Mouse (Mus musculus): ENCODE results near the gene Apoc3. TPM values are rescaled to one million over a fixed set of nuclear protein-coding genes. Genes with fewer than 3 reads are reported as not detected.

Gene Apoc3
- polyA plus RNA-seq, 1 experiment, result 2.6 TPM

DNA sequence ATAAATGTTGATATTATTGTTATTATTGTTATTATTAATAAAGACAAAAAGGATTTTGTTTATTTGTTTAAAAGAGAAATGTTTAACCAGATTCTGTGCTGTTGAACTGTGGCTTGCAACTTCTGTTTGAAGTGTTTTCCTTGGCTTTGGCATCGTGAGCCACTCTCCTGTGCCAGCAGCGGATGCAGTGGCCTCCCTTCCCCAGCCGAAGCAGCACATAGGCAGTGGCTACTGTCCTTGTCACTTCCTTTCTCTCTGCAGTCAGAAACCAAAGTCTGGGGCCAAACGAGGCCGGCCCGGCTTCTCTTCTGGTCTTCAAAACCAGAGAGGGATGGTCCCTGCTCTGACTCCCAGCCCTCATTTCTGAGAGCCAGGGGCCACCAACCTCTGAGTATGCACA lies 12.3 kb downstream of the Apoc3 start:
- DNase-seq, result no peak
- WGBS, result 45% methylated on average over 6 of the region's 6 CpGs
- no peak overlapping the region for H3K4me3 ChIP-seq (replicated peaks; ENCODE audit: extremely low read depth, low read depth, low read length)
- TF ChIP-seq CTCF (IDR thresholded peaks at IDR 0.05; ENCODE audit: insufficient read depth, low read length) (no peak), POLR2A (IDR thresholded peaks at IDR 0.05; ENCODE audit: borderline replicate concordance, extremely low read depth, low read depth, low read length) (no peak)
- H3K4me1 ChIP-seq (ENCODE audit: control insufficient read depth, insufficient read depth, low read length), result no peaks in the 10 kb centered on the region

DNA sequence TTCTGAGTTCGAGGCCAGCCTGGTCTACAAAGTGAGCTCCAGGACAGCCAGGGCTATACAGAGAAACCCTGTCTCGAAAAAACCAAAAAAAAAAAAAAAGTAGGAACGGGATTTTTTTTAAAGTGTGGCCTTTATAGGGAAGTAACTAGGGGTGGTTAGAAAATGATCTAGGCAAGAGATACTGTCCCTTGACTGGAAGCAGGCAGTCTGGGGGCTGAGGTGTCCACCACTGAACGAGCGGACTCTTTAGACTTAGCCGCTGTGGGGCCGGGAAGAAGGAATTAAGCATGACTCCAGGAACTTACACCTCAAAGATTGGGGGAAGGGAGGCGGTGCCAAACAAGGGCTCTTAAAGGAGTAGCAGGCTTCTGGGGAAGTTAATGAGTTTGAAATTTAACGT lies 17.3 kb downstream of the Apoc3 start:
- DNase-seq, result no peak
- Histone ChIP-seq H3K4me1 (ENCODE audit: control insufficient read depth, insufficient read depth, low read length) (no peaks in the 10 kb centered on the region; the same call in 1 of the 2 replicates), H3K4me3 (replicated peaks; ENCODE audit: extremely low read depth, low read depth, low read length) (no peak overlapping the region)
- WGBS, result 74% methylated on average over 9 of the region's 9 CpGs
- no peak for TF ChIP-seq CTCF (IDR thresholded peaks at IDR 0.05; ENCODE audit: insufficient read depth, low read length)
- no peak for TF ChIP-seq POLR2A (IDR thresholded peaks at IDR 0.05; ENCODE audit: borderline replicate concordance, extremely low read depth, low read depth, low read length)

DNA sequence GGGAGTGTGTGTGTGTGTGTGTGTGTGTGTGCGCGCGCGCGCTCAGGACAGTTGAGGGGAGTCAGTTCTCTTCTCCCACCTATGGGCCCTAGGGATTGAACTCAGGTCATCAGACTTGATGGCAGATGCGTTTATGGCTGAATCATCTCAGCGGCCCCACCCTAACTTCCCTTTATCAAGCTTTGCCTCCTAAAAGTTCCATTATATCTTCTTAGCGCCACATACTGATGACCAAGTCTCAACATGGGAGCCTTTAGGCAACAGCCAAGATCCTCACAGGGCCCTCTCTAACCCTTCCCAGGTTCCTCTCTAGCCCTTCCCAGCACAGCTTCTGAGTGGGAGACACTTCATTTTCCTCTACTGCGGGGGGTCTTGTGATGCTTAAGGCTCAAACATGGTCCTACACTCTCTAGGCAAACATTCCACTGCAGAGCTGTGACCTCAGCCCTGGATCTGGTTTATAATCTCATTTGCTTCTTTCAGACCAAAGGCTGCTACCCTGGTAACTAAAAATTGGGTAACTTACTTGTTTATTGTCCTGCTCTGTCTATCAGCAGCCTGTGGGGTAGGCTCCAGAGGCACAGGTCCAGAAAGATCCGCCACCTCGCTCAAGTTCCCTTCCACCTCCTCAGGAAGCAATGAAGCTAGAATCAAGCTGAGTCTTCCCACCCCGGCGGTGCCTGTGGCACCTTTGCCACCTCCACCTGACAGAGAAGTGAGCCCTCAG lies 18.5 kb downstream of the Apoc3 start:
- TF ChIP-seq CTCF (IDR thresholded peaks at IDR 0.05; ENCODE audit: insufficient read depth, low read length), result no peak
- no peak for TF ChIP-seq POLR2A (IDR thresholded peaks at IDR 0.05; ENCODE audit: borderline replicate concordance, extremely low read depth, low read depth, low read length)
- whole genome bisulfite sequencing, result 83% methylated on average over 13 of the region's 13 CpGs
- DNase-seq, result no peak
- Histone ChIP-seq H3K4me3 (replicated peaks; ENCODE audit: extremely low read depth, low read depth, low read length) (no peak overlapping the region), H3K4me1 (ENCODE audit: control insufficient read depth, insufficient read depth, low read length) (no peaks in the 10 kb centered on the region; the same call in 1 of the 2 replicates)

DNA sequence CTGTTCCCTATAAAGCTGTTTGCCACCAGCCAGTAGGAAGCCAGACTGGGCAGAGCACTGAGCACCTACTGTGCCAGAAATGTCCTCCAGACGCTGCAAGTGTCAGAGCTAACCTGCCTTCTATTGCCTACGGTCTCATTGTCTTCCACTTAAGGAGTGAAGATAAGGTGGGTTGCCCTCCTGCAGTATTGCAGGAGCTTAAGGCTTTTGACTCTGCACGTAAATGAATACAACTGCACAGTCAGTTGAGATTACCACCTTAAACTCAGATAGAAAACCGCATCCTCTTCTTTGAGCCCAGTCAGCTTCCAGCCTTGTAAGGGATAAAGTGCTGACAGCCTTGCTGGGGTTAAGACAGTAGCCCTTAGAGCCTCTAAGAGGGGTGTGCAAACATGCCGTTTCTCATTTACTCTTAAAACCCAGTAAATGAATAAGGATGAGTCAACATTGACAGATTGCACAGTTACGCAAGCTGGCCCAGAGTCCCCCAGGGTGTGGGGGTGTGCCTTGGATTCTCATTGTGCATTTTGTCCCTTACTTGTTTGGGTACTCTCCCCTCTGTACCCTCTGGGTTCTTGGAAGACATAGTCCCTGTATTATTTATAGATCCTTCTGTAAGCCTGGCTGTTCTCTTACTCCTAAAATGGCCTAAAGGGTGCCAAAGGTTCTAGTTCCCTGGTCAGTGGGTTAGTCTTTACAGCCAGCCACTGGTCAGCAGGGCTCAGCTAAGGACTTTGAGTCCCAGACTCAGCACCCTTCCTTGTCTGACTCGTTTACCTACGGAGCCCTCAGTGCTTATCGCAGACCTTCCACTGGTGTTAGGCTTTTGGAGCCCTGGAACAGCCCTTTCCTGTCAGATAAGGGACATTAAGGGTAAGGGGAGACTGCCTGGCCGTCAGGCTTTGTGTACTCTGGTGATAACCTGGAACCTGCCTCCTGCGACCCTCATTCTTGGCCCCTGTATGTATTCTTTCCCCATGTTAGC lies 19.8 kb downstream of the Apoc3 start:
- whole genome bisulfite sequencing, result 55% methylated on average over 11 of the region's 11 CpGs
- no peak for DNase-seq
- no peak for TF ChIP-seq CTCF (IDR thresholded peaks at IDR 0.05; ENCODE audit: insufficient read depth, low read length)
- no peak for TF ChIP-seq POLR2A (IDR thresholded peaks at IDR 0.05; ENCODE audit: borderline replicate concordance, extremely low read depth, low read depth, low read length)

DNA sequence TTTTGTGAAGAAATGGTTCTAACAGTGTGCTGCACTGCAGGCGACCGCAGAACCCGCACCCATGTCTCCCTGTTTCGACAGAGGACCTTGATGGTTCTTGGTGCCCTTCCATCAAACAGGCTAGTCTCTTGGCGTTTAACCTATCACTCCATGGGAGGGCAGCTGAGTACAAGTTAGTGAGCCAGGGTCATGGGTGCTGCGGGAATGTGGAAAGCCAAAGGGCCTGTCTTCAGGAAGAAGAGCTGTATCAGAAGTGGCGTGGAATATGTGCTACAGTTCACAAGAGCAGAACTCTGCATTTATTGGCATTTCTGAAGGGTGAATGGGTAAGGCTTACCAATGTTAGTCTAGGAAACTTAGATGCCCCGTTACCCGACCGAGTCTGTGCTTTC lies 20.5 kb downstream of the Apoc3 start:
- no peak for DNase-seq
- TF ChIP-seq POLR2A (IDR thresholded peaks at IDR 0.05; ENCODE audit: borderline replicate concordance, extremely low read depth, low read depth, low read length) (no peak), CTCF (IDR thresholded peaks at IDR 0.05; ENCODE audit: insufficient read depth, low read length) (no peak)
- H3K4me3 ChIP-seq (replicated peaks; ENCODE audit: extremely low read depth, low read depth, low read length), result no peak overlapping the region
- H3K4me1 ChIP-seq (ENCODE audit: control insufficient read depth, insufficient read depth, low read length), result no peaks in the 10 kb centered on the region; the same call in 1 of the 2 replicates
- WGBS, result 79% methylated on average over 10 of the region's 10 CpGs

More for the DNA sequence above, 19.8 kb downstream of the Apoc3 start:
- H3K4me1 ChIP-seq (ENCODE audit: control insufficient read depth, insufficient read depth, low read length), result no peaks in the 10 kb centered on the region; the same call in 1 of the 2 replicates
- H3K4me3 ChIP-seq (replicated peaks; ENCODE audit: extremely low read depth, low read depth, low read length), result no peak overlapping the region

DNA sequence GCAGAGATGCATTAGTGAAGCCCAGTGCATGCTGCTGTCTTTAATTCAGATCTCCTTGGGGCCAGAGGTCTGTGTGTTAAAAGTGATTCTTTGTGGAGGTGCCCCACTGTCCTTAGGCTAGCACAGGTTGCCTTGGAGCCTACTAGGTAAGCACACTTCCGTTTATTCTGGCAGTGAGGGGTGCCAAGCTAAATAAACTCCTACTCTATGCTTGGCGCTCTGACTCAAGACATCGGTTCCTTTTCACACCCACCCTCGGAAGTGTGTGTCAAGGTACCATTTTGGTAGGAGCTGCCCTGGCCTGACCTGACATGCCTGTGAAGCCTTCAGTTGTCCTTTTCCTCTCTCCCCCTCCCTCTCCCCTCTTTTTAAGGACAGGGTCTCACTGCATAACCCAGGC lies 21.2 kb downstream of the Apoc3 start:
- H3K4me1 ChIP-seq (ENCODE audit: control insufficient read depth, insufficient read depth, low read length), result no peaks in the 10 kb centered on the region; the same call in 1 of the 2 replicates
- no peak for TF ChIP-seq CTCF (IDR thresholded peaks at IDR 0.05; ENCODE audit: insufficient read depth, low read length)
- no peak for TF ChIP-seq POLR2A (IDR thresholded peaks at IDR 0.05; ENCODE audit: borderline replicate concordance, extremely low read depth, low read depth, low read length)
- WGBS, result 41% methylated on average over 4 of the region's 4 CpGs
- H3K4me3 ChIP-seq (replicated peaks; ENCODE audit: extremely low read depth, low read depth, low read length), result no peak overlapping the region
- no peak for DNase-seq

DNA sequence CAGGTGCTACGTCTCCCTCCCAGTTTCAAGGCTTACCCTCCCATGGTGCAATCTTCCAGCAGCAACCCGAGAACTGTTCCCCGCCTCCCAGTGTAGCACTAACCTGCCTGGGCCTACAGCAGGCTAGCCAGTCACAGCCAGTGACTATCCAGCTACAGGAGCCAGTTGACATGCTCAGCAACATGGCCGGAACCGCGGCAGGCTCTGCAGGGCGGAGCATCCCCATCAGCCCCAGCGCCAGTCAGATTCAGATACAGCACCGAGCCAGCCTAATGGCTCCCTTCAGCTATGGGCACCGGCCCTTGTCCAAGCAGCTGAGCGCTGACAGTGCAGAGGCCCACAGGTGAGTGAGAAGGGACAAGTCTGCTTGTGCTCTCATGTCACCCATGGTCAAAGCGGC lies 25.0 kb downstream of the Apoc3 start:
- no peaks in the 10 kb centered on the region; the same call in 1 of the 2 replicates for H3K4me1 ChIP-seq (ENCODE audit: control insufficient read depth, insufficient read depth, low read length)
- TF ChIP-seq POLR2A (IDR thresholded peaks at IDR 0.05; ENCODE audit: borderline replicate concordance, extremely low read depth, low read depth, low read length), result no peak
- no peak for TF ChIP-seq CTCF (IDR thresholded peaks at IDR 0.05; ENCODE audit: insufficient read depth, low read length)
- no peak overlapping the region for H3K4me3 ChIP-seq (replicated peaks; ENCODE audit: extremely low read depth, low read depth, low read length)
- no peak for DNase-seq
- 91% methylated on average over 12 of the region's 12 CpGs for WGBS

DNA sequence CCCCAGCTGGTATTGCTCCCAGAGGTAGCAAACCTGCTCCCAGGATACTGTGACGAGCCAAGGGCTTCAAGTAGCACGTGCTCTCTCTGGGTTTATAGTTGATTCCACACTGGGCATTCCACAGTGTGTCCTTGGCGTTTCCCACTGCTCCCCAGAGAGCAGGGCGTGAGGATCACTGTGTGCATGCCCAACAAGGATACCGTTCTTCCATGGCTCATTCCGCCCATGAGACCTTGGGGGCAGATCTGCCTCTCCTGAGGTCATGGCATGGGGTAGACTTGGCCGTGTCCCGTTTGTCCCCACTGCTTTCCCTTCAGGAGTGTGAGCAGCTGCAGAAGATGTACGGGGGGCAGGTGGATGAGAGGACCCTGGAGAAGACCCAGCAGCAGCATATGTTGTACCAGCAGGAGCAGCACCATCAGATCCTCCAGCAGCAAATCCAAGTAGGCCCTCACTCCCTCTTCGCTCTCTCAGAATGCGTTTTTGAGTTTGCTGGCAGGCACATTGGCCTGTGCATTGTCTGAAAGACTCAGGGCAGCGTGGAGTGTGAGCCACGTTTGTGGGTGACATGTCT lies 26.9 kb downstream of the Apoc3 start:
- H3K4me1 ChIP-seq (ENCODE audit: control insufficient read depth, insufficient read depth, low read length), result no peaks in the 10 kb centered on the region
- H3K4me3 ChIP-seq (replicated peaks; ENCODE audit: extremely low read depth, low read depth, low read length), result no peak overlapping the region
- DNase-seq, result no peak
- 87% methylated on average over 13 of the region's 13 CpGs for WGBS
- TF ChIP-seq POLR2A (IDR thresholded peaks at IDR 0.05; ENCODE audit: borderline replicate concordance, extremely low read depth, low read depth, low read length), result no peak
- TF ChIP-seq CTCF (IDR thresholded peaks at IDR 0.05; ENCODE audit: insufficient read depth, low read length), result no peak

DNA sequence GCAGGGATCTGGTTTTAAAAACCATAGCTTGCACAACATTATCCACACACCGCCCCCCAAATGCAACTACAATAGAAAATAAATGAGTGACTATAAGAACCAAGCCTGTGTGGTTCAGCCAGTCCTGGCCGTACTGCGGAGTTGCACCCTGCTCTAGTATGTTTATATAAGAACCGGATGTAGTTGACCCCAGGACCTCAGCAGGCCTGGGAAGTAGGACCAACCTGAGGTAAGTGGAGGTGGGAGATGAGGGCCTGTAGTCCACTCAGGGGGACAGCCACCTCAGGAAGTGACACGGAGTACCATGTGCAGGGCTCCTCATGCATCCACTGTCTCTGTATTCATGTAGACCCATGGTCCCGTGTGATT lies 28.0 kb downstream of the Apoc3 start:
- Histone ChIP-seq H3K4me3 (replicated peaks; ENCODE audit: extremely low read depth, low read depth, low read length) (no peak overlapping the region), H3K4me1 (ENCODE audit: control insufficient read depth, insufficient read depth, low read length) (no peaks in the 10 kb centered on the region)
- DNase-seq, result no peak
- TF ChIP-seq POLR2A (IDR thresholded peaks at IDR 0.05; ENCODE audit: borderline replicate concordance, extremely low read depth, low read depth, low read length) (no peak), CTCF (IDR thresholded peaks at IDR 0.05; ENCODE audit: insufficient read depth, low read length) (no peak)
- 59% methylated on average over 6 of the region's 6 CpGs for WGBS

Measured in lung, adult 2 months (tissue).